Mouse (Mus musculus) liver, embryonic 14.5 days (tissue): ENCODE measurements around the gene Prkn. TPM values are rescaled to one million over a fixed set of nuclear protein-coding genes. Genes with fewer than 3 reads are reported as not detected.

Source experiments
- ATAC-seq: fragments of 200-750 bp; cut with Nextera tagmentation; 2 replicates; pipeline ENCODE4 v1.8.0; 2017; ENCODE audit warnings: moderate number of reproducible peaks, mild to moderate bottlenecking, moderate library complexity; ENCODE audit not compliant: insufficient read depth
- DNase-seq, 3 experiments: peaks; one replicate each; pipeline ENCODE4 v3.0.0-alpha.2; 2012 to 2013; ENCODE audit warnings: low read depth in 3 of 3, low spot score in 3 of 3
- H3K27ac ChIP-seq: fragments of 300-500 bp; sonication (generic); 2 replicates; pipeline ENCODE4 v1.5.1; 2014; ENCODE audit warnings: moderate library complexity, mild to moderate bottlenecking, control low read depth, inconsistent platforms
- H3K27me3 ChIP-seq: fragments of 300-500 bp; sonication (generic); 2 replicates; pipeline ENCODE4 v1.6.1; 2014; ENCODE audit warnings: mild to moderate bottlenecking, low read length, moderate library complexity; ENCODE audit not compliant: control insufficient read depth, insufficient read depth
- H3K36me3 ChIP-seq: fragments of 300-500 bp; sonication (generic); replicated peaks from 2 replicates; pipeline ENCODE4 v1.6.1; 2014; ENCODE audit warnings: low read depth; ENCODE audit not compliant: control insufficient read depth, insufficient read depth
- H3K4me1 ChIP-seq, 2 experiments: fragments of 200-500 bp in 1 of 2; fragments of 300-500 bp in 1 of 2; sonication (generic) in 1 of 2; replicated peaks; 2 replicates each; pipeline ENCODE4 v1.6.1; 2012 to 2014; ENCODE audit warnings: antibody characterized with exemption in 1 of 2, inconsistent platforms in 1 of 2, low read length in 1 of 2; ENCODE audit not compliant: control insufficient read depth in 2 of 2, insufficient read depth in 2 of 2
- H3K4me2 ChIP-seq: fragments of 300-500 bp; sonication (generic); 2 replicates; pipeline ENCODE4 v1.6.1; 2014; ENCODE audit warnings: low read depth, mild to moderate bottlenecking, control low read depth, moderate library complexity
- H3K4me3 ChIP-seq, 2 experiments: fragments of 200-500 bp in 1 of 2; fragments of 300-500 bp in 1 of 2; sonication (generic) in 1 of 2; 2 replicates each; pipeline ENCODE4 v1.5.1; 2012 to 2014; ENCODE audit warnings: low read depth in 2 of 2, low read length in 2 of 2, mild to moderate bottlenecking in 2 of 2, control low read depth in 1 of 2, inconsistent platforms in 1 of 2, moderate library complexity in 1 of 2; ENCODE audit not compliant: insufficient read depth in 1 of 2
- H3K9ac ChIP-seq: fragments of 300-500 bp; sonication (generic); replicated peaks from 2 replicates; pipeline ENCODE4 v1.6.1; 2014; ENCODE audit warnings: mild to moderate bottlenecking, control low read depth, moderate library complexity
- H3K9me3 ChIP-seq: fragments of 300-500 bp; sonication (generic); 2 replicates; pipeline ENCODE4 v1.6.1; 2016; ENCODE audit warnings: low read length, mixed read lengths; ENCODE audit not compliant: control insufficient read depth
- CTCF ChIP-seq: IDR thresholded peaks from 2 replicates; pipeline ENCODE4 v1.5.1; 2016; ENCODE audit warnings: antibody characterized with exemption, low read depth, control low read depth
- EP300 ChIP-seq: IDR thresholded peaks from 2 replicates; pipeline ENCODE4 v1.6.1; 2016; ENCODE audit warnings: antibody characterized with exemption, low read depth
- WGBS: fragments of 180-500 bp; shearing (Covaris S2); extraction: QIAGEN DNeasy Blood & Tissue Kit; methylation state at CpG from one replicate; pipeline ENCODE4 v1.1.7; 2014; ENCODE audit not compliant: insufficient replicate concordance; 5-methylcytosine and 5-hydroxymethylcytosine counted together
- polyA plus RNA-seq, 2 experiments: library from polyadenylated mRNA; depleted of rRNA in 1 of 2; stranded (reverse) in 1 of 2; unstranded in 1 of 2; fragments of >200 nt; fragmentation: Nextera tagmentation in 1 of 2; extraction: Ambion mirVana in 1 of 2; gene quantifications; 2 replicates each; pipeline versions ENCODE4 v1.2.1 to v1.2.3; 2012 to 2014

The Prkn gene
- polyA plus RNA-seq, 2 experiments, result 0.17 to 0.61 TPM

DNA sequence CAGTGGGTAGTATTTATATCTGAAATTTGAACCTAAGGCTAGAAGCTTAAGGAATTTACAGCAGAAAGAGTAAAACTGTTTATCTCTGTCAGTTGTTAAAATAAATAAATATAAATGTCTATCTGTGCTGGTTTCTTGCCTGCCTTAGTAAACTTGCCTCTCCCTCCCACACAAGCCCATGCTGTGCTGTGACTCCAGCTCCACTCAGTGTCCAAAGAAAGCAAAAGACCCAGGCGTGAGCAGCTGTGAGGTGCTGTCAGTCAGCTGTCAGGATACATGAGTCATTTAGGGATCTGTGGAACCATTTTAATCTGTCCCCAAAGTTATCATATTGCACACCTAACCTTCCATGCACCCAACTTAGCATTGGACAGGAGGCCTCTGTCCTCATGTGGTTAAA lies 389.2 kb downstream of the Prkn start:
- Histone ChIP-seq H3K4me1 (no peaks in the 10 kb centered on the region), H3K4me2 (no peak overlapping the region), H3K4me3 (no peak overlapping the region), H3K36me3 (no peaks in the 10 kb centered on the region), H3K9ac (no peak overlapping the region), H3K27ac (no peak overlapping the region), H3K27me3 (no peaks in the 10 kb centered on the region), H3K9me3 (no peaks in the 10 kb centered on the region)
- WGBS, result 28% methylated on average over 1 of the region's 1 CpGs
- no peak for TF ChIP-seq CTCF
- no peak for TF ChIP-seq EP300
- ATAC-seq (no peak), DNase-seq (no peak)

- no peaks in the 10 kb centered on the region for H3K27me3 ChIP-seq
- 40% methylated on average over 12 of the region's 12 CpGs for WGBS
- H3K9me3 ChIP-seq, result no peaks in the 10 kb centered on the region
- no peak overlapping the region for H3K9ac ChIP-seq
- no peak overlapping the region for H3K27ac ChIP-seq
- H3K4me1 ChIP-seq, result no peaks in the 10 kb centered on the region
- ATAC-seq (no peak), DNase-seq (no peak)
- no peak for TF ChIP-seq EP300
- TF ChIP-seq CTCF, result no peak
- H3K36me3 ChIP-seq, result no peaks in the 10 kb centered on the region
- H3K4me3 ChIP-seq, result no peak overlapping the region
- H3K4me2 ChIP-seq, result no peak overlapping the region
Measured at GRCm38 (mm10) chr17:11230604-11231395, 390.6 kb downstream of the Prkn start.

GRCm38 (mm10) chr17:11235273-11235672 lies 395.1 kb downstream of the Prkn start:
- no peak for DNase-seq
- H3K36me3 ChIP-seq, result no peaks in the 10 kb centered on the region

GRCm38 (mm10) chr17:11245040-11245439 lies 404.9 kb downstream of the Prkn start:
- no peaks in the 10 kb centered on the region for H3K4me1 ChIP-seq
- no peak overlapping the region for H3K27ac ChIP-seq
- no peak overlapping the region for H3K4me3 ChIP-seq
- no peaks in the 10 kb centered on the region for H3K36me3 ChIP-seq
- ATAC-seq (no peak), DNase-seq (no peak)
- no peaks in the 10 kb centered on the region for H3K27me3 ChIP-seq
- 74% methylated on average over 9 of the region's 9 CpGs for WGBS
- TF ChIP-seq EP300, result no peak
- TF ChIP-seq CTCF, result no peak
- H3K9ac ChIP-seq, result no peak overlapping the region
- H3K9me3 ChIP-seq, result no peaks in the 10 kb centered on the region
- no peak overlapping the region for H3K4me2 ChIP-seq

More at GRCm38 (mm10) chr17:11235273-11235672, 395.1 kb downstream of the Prkn start:
- Histone ChIP-seq H3K4me1 (no peaks in the 10 kb centered on the region), H3K4me2 (no peak overlapping the region), H3K9me3 (no peaks in the 10 kb centered on the region), H3K9ac (no peak overlapping the region), H3K27ac (no peak overlapping the region), H3K27me3 (no peaks in the 10 kb centered on the region), H3K4me3 (no peak overlapping the region)
- ATAC-seq, result no peak
- 21% methylated on average over 1 of the region's 1 CpGs for whole genome bisulfite sequencing
- TF ChIP-seq CTCF (no peak), EP300 (no peak)

GRCm38 (mm10) chr17:11249216-11249615 lies 409.0 kb downstream of the Prkn start:
- DNase-seq (no peak), ATAC-seq (no peak)
- WGBS, result 63% methylated on average over 6 of the region's 6 CpGs
- Histone ChIP-seq H3K4me1 (no peaks in the 10 kb centered on the region), H3K36me3 (no peaks in the 10 kb centered on the region), H3K9ac (no peak overlapping the region), H3K9me3 (no peaks in the 10 kb centered on the region), H3K4me2 (no peak overlapping the region), H3K4me3 (no peak overlapping the region), H3K27me3 (no peaks in the 10 kb centered on the region), H3K27ac (no peak overlapping the region)
- TF ChIP-seq EP300, result no peak
- TF ChIP-seq CTCF, result no peak
